Mouse (Mus musculus): ENCODE results near the gene Rsu1.
A peak's percentile ranks its signal among the peaks of the same experiment; 100 is the strongest.

Rsu1 gene

GRCm38 (mm10) chr2:13271165-13271957, at the start of gene Rsu1:
Gene Rsu1 (minus strand): TSS chr2:13271415.
- peak; percentile 86 for DNase-seq (ENCODE audit: low spot score)

- no peak for DNase-seq (ENCODE audit: low spot score)
Observed at GRCm38 (mm10) chr2:13303376-13303775, 32.2 kb upstream of the Rsu1 start.

GRCm38 (mm10) chr2:13299031-13299430, 27.8 kb upstream of the Rsu1 start:
- DNase-seq (ENCODE audit: low spot score) = no peak

- no peak for DNase-seq (ENCODE audit: low spot score)
Observed at GRCm38 (mm10) chr2:13297733-13298132, 26.5 kb upstream of the Rsu1 start.

- DNase-seq (ENCODE audit: low spot score) = no peak
Observed at GRCm38 (mm10) chr2:13290661-13291060, 19.4 kb upstream of the Rsu1 start.

- no peak for DNase-seq (ENCODE audit: low spot score)
Observed at GRCm38 (mm10) chr2:13290070-13290469, 18.9 kb upstream of the Rsu1 start.

- DNase-seq (ENCODE audit: low spot score) = no peak
Observed at GRCm38 (mm10) chr2:13278114-13278862, 7.1 kb upstream of the Rsu1 start.

GRCm38 (mm10) chr2:13275874-13276273, 4.7 kb upstream of the Rsu1 start:
- DNase-seq (ENCODE audit: low spot score) = no peak

GRCm38 (mm10) chr2:13270736-13271135, 479 bp downstream of the Rsu1 start:
- no peak for DNase-seq (ENCODE audit: low spot score)

GRCm38 (mm10) chr2:13268681-13269293, 2.4 kb downstream of the Rsu1 start:
- no peak for DNase-seq (ENCODE audit: low spot score)

GRCm38 (mm10) chr2:13264875-13265274, 6.3 kb downstream of the Rsu1 start:
- DNase-seq (ENCODE audit: low spot score) = no peak

- DNase-seq (ENCODE audit: low spot score) = no peak
Observed at GRCm38 (mm10) chr2:13263150-13263549, 8.1 kb downstream of the Rsu1 start.

- no peak for DNase-seq (ENCODE audit: low spot score)
Observed at GRCm38 (mm10) chr2:13258606-13259005, 12.6 kb downstream of the Rsu1 start.

GRCm38 (mm10) chr2:13240711-13241110, 30.5 kb downstream of the Rsu1 start:
- no peak for DNase-seq (ENCODE audit: low spot score)

GRCm38 (mm10) chr2:13237140-13237901, 33.9 kb downstream of the Rsu1 start:
- peak; percentile 6 for DNase-seq (ENCODE audit: low spot score)

- DNase-seq (ENCODE audit: low spot score) = no peak
Observed at GRCm38 (mm10) chr2:13235696-13236095, 35.5 kb downstream of the Rsu1 start.

- no peak for DNase-seq (ENCODE audit: low spot score)
Observed at GRCm38 (mm10) chr2:13234796-13235195, 36.4 kb downstream of the Rsu1 start.

- no peak for DNase-seq (ENCODE audit: low spot score)
Observed at GRCm38 (mm10) chr2:13233902-13234301, 37.3 kb downstream of the Rsu1 start.

- no peak for DNase-seq (ENCODE audit: low spot score)
Observed at GRCm38 (mm10) chr2:13233254-13233835, 37.9 kb downstream of the Rsu1 start.

GRCm38 (mm10) chr2:13232305-13232704, 38.9 kb downstream of the Rsu1 start:
- no peak for DNase-seq (ENCODE audit: low spot score)

GRCm38 (mm10) chr2:13229686-13230085, 41.5 kb downstream of the Rsu1 start:
- DNase-seq (ENCODE audit: low spot score) = no peak

- no peak for DNase-seq (ENCODE audit: low spot score)
Observed at GRCm38 (mm10) chr2:13226031-13226430, 45.2 kb downstream of the Rsu1 start.
